21 mouse cellular contexts compared by ENCODE assay signal in the genomic region with DNA sequence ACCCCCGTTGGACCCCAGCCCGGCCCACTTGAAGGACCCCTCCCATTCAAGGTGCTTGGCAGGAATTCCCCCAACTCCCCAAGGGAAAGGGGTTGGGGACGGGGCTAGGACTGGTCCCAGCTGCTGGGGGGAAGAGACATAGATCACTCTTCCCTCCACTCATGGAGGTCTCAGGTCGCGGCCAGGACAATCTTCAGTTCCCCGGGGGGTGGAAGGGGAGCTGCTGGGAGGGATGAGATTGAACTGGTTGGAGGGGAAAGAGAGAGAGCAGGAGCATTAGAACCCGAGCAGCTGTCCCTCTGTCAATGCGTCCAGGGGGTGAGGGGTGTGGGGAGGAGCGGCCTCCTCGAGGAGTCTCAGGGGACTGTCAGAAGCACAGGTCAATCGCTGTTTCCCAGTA. TPM values are rescaled to one million over a fixed set of nuclear protein-coding genes. Genes with fewer than 3 reads are reported as not detected.
DNase-seq lines count a peak whose midpoint lies in the region; ATAC-seq lines count a peak whose summit lies in the region.
"Had no signal": no experiment of that assay in that cellular context is flagged by ENCODE, and none has a peak within 500 bp of the region (broad histone marks: within the 10 kb centered on the region; RNA-seq: fewer than 3 reads in every experiment).

No protein-coding gene starts in this region.

- H3K9me3 ChIP-seq in neural tube, embryonic 15.5 days (replicated peaks): no peaks in the 10 kb centered on the region
- no peaks in the 10 kb centered on the region for H3K9me3 ChIP-seq in limb, embryonic 12.5 days
- H3K9me3 ChIP-seq in forebrain, embryonic 15.5 days: no peaks in the 10 kb centered on the region
- H3K9me3 ChIP-seq: forebrain, embryonic 10.5 days; heart, embryonic 12.5 days; hindbrain, embryonic 15.5 days; intestine, embryonic 15.5 days had no signal

- no peak overlapping the region for H3K9ac ChIP-seq in neural tube, embryonic 15.5 days (replicated peaks)
- no peak overlapping the region; the same call in 1 of the 2 replicates for H3K9ac ChIP-seq in limb, embryonic 12.5 days (replicated peaks)
- no peak overlapping the region for H3K9ac ChIP-seq in forebrain, embryonic 15.5 days (replicated peaks)
- H3K9ac ChIP-seq: heart, embryonic 12.5 days; hindbrain, embryonic 15.5 days; intestine, embryonic 15.5 days had no signal

- WGBS in neural tube, embryonic 15.5 days: 43% methylated on average over 11 of the region's 11 CpGs
- 56% methylated on average over 11 of the region's 11 CpGs for WGBS in limb, embryonic 12.5 days
- 70% methylated on average over 11 of the region's 11 CpGs for WGBS in forebrain, embryonic 15.5 days

- no peak overlapping the region for H3K4me2 ChIP-seq in neural tube, embryonic 15.5 days
- H3K4me2 ChIP-seq in limb, embryonic 12.5 days: no peak overlapping the region
- H3K4me2 ChIP-seq in forebrain, embryonic 15.5 days (replicated peaks): no peak overlapping the region
- H3K4me2 ChIP-seq: heart, embryonic 12.5 days; hindbrain, embryonic 15.5 days; intestine, embryonic 15.5 days had no signal

- H3K4me3 ChIP-seq in neural tube, embryonic 15.5 days (replicated peaks): no peak overlapping the region
- no peak overlapping the region for H3K4me3 ChIP-seq in limb, embryonic 12.5 days (replicated peaks)
- H3K4me3 ChIP-seq in forebrain, embryonic 15.5 days: no peak overlapping the region
- H3K4me3 ChIP-seq: forebrain, embryonic 10.5 days; heart, embryonic 12.5 days; hindbrain, embryonic 15.5 days; intestine, embryonic 15.5 days had no signal

- H3K27ac ChIP-seq in neural tube, embryonic 15.5 days (replicated peaks): no peak overlapping the region
- H3K27ac ChIP-seq in limb, embryonic 12.5 days: peak overlapping the region; percentile 23; the same call in 1 of the 2 replicates
- no peak overlapping the region for H3K27ac ChIP-seq in forebrain, embryonic 15.5 days (replicated peaks)
- H3K27ac ChIP-seq: forebrain, embryonic 10.5 days; hindbrain, embryonic 15.5 days; intestine, embryonic 15.5 days had no signal

- peaks cover 11% of the 10 kb centered on the region for H3K4me1 ChIP-seq in neural tube, embryonic 15.5 days
- peaks cover 7% of the 10 kb centered on the region for H3K4me1 ChIP-seq in limb, embryonic 12.5 days (replicated peaks)
- peaks cover 12% of the 10 kb centered on the region for H3K4me1 ChIP-seq in forebrain, embryonic 15.5 days

- no peak for ATAC-seq in neural tube, embryonic 15.5 days (ENCODE audit: low FRiP score)
- ATAC-seq in limb, embryonic 12.5 days (ENCODE audit: insufficient number of reproducible peaks, insufficient read depth, low FRiP score, low TSS enrichment, low read depth): no peak
- ATAC-seq in forebrain, embryonic 15.5 days (replicated peaks): no peak
- ATAC-seq: intestine, embryonic 15.5 days; lung, postnatal 0 days; Patski had no signal

- H3K36me3 ChIP-seq in neural tube, embryonic 15.5 days: peaks cover 76% of the 10 kb centered on the region
- H3K36me3 ChIP-seq in limb, embryonic 12.5 days: peaks cover 83% of the 10 kb centered on the region
- H3K36me3 ChIP-seq in forebrain, embryonic 15.5 days: peaks cover 75% of the 10 kb centered on the region

- DNase-seq in kidney, postnatal 14 days: peak; percentile 28
- DNase-seq in kidney, adult 18-20 months: no peak
- peak; percentile 22 for DNase-seq in neural tube, embryonic 10.5 days (ENCODE audit: extremely low spot score, low spot score)
- DNase-seq in lung, postnatal 14 days: no peak
- DNase-seq: adrenal gland, adult 8-10 months; gastrocnemius, postnatal 10 days; heart, adult 11 months; heart, postnatal 14 days; kidney, postnatal 36 days; right cerebral cortex, postnatal 14 days; spleen, adult 18-20 months had no signal

- H3K27me3 ChIP-seq in neural tube, embryonic 15.5 days (replicated peaks): no peaks in the 10 kb centered on the region
- no peaks in the 10 kb centered on the region for H3K27me3 ChIP-seq in limb, embryonic 12.5 days
- no peaks in the 10 kb centered on the region for H3K27me3 ChIP-seq in forebrain, embryonic 15.5 days
- H3K27me3 ChIP-seq: heart, embryonic 12.5 days; hindbrain, embryonic 15.5 days; intestine, embryonic 15.5 days; Patski had no signal

RNA-seq across cellular contexts. Expression of a gene that starts 4.8 kb away (rescaled TPM):
- 139 and 147 TPM in 2 replicates for polyA plus RNA-seq in neural tube, embryonic 15.5 days (2015; fragmentation: Nextera tagmentation; extraction: Ambion mirVana)
- 137 and 140 TPM in 2 replicates for polyA plus RNA-seq in limb, embryonic 12.5 days (2016; fragmentation: Nextera tagmentation; extraction: Ambion mirVana)
- polyA plus RNA-seq in forebrain, embryonic 15.5 days (2015; fragmentation: Nextera tagmentation; extraction: Ambion mirVana): 127 and 130 TPM in 2 replicates

RNA-seq across cellular contexts. Expression of a gene that starts 11.3 kb away (rescaled TPM):
- 66.0 and 69.5 TPM in 2 replicates for polyA plus RNA-seq in neural tube, embryonic 15.5 days (2015; fragmentation: Nextera tagmentation; extraction: Ambion mirVana)
- 59.6 and 65.8 TPM in 2 replicates for polyA plus RNA-seq in limb, embryonic 12.5 days (2016; fragmentation: Nextera tagmentation; extraction: Ambion mirVana)
- polyA plus RNA-seq in forebrain, embryonic 15.5 days (2015; fragmentation: Nextera tagmentation; extraction: Ambion mirVana): 65.2 and 69.0 TPM in 2 replicates

RNA-seq across cellular contexts. Expression of a gene that starts 16.7 kb away (rescaled TPM):
- 69.4 and 69.6 TPM in 2 replicates for polyA plus RNA-seq in neural tube, embryonic 15.5 days (2015; fragmentation: Nextera tagmentation; extraction: Ambion mirVana)
- 57.8 and 59.9 TPM in 2 replicates for polyA plus RNA-seq in limb, embryonic 12.5 days (2016; fragmentation: Nextera tagmentation; extraction: Ambion mirVana)
- 69.1 and 72.7 TPM in 2 replicates for polyA plus RNA-seq in forebrain, embryonic 15.5 days (2015; fragmentation: Nextera tagmentation; extraction: Ambion mirVana)

RNA-seq across cellular contexts. Expression of a gene that starts 29.1 kb away (rescaled TPM):
- 6.5 and 12.7 TPM in 2 replicates for polyA plus RNA-seq in neural tube, embryonic 15.5 days (2015; fragmentation: Nextera tagmentation; extraction: Ambion mirVana)
- 52.5 and 54.1 TPM in 2 replicates for polyA plus RNA-seq in limb, embryonic 12.5 days (2016; fragmentation: Nextera tagmentation; extraction: Ambion mirVana)
- polyA plus RNA-seq in forebrain, embryonic 15.5 days (2015; fragmentation: Nextera tagmentation; extraction: Ambion mirVana): 0.20 and 0.37 TPM in 2 replicates
- polyA plus RNA-seq: stomach, embryonic 14.5 days had no signal

Comparison
In these comparisons a context has a peak if more than half of its experiments do, and no peak if none do; other contexts are left out.
1. DNase-seq: peak in kidney, postnatal 14 days (single experiment) and neural tube, embryonic 10.5 days (single experiment); none in kidney, adult 18-20 months (single experiment) and lung, postnatal 14 days (single experiment).